Mouse (Mus musculus): ENCODE data around the gene Edaradd.

Gene Edaradd

DNA sequence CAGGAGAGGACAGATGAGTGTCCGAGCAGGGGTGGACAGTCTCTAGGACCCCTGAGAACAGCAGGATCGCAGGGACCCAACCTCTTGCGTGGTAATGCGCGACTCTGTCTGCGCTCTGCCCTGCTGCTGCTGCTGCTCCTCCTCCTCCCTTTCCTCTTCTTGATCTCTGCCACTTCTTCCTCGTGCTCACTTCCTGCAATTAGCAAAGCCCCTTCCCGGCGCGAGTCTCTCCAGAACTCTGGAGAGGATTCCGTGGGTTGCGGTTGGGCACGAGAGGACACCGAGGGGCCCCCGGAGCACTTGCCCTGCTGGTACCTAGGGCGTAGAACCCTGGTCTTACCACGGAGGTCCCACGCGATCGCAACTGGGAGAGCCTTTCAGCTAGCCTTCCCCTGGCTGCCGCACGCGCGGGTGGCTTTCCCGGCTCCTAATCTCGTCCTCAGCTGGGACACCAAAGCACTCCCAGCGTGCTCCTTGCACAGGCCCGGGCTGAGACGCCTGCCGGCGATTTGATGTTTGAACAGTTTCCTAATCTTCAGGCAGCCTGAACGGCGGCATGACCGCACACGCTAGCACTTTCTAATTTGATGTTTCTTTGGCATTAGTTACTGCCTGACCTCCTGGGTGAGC, at the start of gene Edaradd:
TSS of gene Edaradd (minus strand) at position 484 of the 630 bp plus-strand sequence.
- peak; percentile 52 to 69 for DNase-seq (ENCODE audit: low spot score in 2 of 2)

DNA sequence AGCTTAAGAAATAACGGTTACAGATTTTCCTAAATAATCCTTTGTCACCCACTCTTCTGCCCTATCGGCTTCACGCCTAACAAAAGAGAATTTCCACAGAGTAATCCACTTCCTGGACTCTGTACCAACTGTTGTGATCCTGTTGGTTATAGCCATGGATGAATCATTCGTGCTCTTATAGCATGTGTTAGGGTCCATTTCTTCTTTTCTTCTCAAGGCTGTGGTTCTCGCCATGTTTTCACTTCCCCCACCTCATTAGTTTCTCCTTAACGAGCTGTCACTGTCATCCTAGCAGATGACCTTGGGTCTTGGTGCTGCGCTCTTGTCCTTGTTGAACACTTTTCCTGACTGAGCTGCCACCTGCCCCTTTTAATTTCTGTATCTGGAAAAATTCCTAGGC, 49.5 kb upstream of the Edaradd start:
- no peak for DNase-seq (ENCODE audit: low spot score in 2 of 2)

DNA sequence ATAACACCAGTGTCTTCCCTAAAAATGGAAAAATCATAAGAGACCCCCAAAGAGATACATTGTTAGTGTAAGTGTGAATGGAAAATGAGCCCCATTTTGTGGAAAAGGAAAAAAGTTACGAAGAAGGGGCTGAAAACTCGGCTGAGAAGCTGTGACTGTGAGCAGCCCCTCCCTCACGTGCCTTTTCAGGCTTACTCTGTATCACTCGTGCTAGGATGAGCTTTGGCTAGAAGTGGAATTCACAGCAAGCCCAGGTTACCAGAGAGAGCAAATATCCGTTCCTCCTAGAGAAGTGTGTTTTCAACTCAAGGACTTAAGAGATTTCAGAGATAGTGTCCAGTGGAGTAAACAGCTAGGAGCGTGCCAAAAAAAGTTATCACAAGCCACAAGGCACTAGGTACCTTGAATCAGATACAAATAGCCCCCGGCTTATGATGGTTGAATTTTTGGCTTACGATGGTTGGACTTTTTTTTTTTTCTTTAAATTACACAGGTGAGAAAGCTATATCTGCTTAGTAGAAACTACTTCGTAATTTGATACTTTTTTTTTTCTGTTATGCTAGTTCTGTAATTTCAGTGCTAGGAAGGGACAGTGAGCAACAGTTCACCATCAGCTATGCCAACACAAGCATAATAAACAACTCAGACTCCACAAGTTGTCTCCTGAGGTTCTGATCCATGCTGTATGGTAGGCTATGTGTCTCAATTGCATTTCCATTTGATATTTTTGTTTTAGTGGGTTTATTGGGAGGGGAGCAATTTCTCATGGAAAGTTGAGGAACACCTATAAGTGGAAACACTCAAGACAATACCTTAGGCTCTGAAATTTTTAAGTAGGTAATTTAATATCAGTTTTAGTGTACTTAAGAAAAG, 48.6 kb upstream of the Edaradd start:
- no peak for DNase-seq (ENCODE audit: low spot score in 2 of 2)

DNA sequence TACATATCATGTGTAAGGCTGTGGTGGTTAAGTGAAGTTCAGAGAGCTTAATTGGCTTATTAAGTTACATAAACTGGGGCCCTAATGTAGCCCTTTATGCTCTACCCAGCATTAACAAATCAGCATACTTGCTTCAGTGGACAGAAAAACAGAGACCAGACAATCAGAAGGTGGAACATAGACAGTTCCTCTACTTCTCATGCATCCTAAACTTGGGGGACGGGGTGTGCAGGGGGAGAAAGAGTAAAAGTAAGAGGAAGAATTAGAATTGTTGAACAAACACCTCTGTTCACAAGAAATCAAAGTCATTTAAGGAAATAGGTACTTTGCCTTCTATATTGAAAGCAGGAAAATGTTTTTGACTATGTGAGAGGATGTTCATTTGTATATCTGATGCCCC, 47.7 kb upstream of the Edaradd start:
- DNase-seq (ENCODE audit: low spot score in 2 of 2) = no peak

DNA sequence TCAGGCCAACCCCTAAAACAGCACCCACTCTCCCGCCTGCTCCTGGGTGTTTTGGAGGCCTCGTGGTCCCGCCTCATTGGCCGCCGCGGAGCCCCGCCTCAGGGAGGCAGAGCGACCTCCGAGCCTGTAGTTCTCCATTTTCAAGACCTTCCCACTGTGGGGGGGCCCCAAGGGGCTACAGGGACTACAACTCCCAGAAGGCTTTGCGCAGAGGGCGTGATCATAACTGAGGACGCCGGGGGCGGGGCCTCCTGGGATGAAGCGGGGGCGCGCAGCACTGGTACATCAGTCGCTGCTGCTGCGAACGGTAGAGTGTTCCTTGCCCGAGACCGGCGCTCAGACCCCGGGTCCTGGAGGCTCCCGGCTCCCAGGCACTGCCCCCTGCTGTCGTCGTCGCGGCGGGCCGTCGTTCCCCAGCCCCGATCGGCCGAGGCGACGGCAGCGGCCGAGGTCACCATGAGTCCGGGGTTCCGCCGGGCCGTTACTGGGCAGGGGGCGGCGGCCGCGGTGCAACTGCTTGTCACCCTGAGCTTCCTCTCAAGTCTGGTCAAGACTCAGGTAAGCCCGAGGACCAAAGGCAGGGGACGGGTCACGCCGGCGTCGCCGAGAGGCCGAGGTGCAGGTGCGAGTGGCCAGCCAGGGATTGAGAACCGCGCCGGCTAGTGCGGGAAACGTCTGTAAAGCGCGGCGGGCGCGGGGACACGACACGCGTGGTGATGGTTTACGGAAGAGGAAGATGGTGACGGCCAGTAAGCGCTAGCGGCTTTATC, 45.6 kb upstream of the Edaradd start, which contains the start of gene Ero1lb:
TSS of gene Ero1lb (plus strand) at position 254 of the 770 bp plus-strand sequence.
- peak; percentile 98 to 100 for DNase-seq (ENCODE audit: low spot score in 2 of 2)

DNA sequence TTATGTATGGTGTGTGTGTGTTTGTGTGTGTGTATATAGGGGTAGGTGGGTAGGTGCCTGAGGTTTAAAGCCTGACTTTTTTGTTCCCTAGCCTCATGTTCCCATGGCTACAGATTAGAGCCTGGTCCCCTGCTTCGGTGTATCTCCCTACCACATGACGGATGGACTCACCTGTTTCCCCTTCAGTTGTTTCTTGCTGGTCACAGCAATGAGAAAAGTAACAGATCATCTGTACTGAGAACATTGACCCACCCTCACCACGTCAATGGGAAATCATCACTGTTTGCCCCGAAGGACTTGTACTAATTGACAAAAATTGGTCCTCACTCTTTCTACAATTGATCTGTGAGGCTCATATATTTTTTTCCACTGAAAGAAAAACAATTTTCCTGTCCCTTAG, 42.0 kb upstream of the Edaradd start:
- DNase-seq (ENCODE audit: low spot score in 2 of 2) = no peak

DNA sequence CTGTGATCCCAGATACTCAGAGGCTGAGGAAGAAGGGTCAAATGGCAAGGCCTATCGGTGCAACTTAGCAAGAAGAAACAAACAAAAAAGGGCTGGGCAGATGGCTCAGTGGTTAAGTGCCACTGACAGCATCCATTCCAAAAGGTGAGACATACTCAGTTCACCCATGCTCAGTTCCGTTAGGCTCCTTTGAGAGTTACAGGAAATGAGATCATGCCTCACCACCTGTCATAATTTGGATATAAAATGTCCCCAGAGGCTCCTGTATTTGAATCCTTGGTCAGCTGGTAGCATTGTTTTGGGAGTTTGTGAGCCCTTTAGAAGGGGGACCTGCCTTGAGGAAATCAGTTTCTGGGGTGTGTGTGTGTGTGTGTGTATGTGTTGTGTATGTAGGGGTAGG, 41.5 kb upstream of the Edaradd start:
- DNase-seq (ENCODE audit: low spot score in 2 of 2) = no peak

DNA sequence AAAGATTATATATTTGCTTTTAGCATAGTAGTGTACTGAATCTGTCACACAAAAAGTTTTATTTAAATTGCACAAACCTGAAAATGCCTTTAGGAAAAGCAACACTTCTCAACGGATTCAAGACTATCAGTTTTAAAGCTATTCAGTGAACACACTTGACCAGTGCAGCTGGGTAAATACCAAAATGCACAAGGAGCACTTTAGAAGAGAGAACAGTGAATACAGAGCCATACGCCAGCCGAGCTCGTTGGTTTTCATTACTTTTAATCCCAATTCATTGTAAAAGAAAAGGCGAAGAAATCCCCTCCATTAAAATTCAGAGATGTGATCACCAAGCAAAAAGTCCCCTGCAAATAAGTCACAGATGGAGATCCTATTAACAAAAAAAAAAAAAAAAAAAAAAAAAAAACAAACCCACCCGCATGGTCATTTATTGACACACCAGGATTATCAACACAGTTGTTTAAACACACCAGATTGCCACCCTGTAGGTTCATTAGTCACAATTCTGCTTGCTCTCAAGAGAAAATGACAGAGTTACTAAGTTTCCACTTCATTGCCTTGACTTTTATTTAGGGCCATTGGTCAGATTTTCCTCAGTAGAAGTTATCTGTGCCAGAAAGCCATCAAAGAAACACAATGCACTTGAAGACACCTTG, 39.4 kb upstream of the Edaradd start:
- no peak for DNase-seq (ENCODE audit: low spot score in 2 of 2)

DNA sequence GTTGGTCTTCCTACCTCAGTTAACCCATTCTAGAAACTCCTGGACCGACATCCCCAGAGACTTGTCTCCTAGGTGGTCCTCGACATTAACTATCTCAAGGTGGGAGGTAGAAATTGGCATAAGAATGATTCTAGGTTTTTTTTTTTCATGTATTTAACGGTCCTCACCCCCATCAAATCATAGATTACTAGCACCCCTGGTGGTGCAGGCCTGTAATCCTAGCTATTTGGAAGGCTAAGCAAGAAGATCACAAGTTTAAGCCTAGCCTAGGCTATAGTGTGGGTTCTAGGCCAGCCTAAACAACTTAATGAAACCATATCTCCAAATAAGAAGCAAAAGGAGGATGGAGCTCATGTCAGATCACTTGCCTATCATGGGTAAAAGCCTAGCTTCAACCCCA, 38.8 kb upstream of the Edaradd start:
- DNase-seq (ENCODE audit: low spot score in 2 of 2) = no peak

DNA sequence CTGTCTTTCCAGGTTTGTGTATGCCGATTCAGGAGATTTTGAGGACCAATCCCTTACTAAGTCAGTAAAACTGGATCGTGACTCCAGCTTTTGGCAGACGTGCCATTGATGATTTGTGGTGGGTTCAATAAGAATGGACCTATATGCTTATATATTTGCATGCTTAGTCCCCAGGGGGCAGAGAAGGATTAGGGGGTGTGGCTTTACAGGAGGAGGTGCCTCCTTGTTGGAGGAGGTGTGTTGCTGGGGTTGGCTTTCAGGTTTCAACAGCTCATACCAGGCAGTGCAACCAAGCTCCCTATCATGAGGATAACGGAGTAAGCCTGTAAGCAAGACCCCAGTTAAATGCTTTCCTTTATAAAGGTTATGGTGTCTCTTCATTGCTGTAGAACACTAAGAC, 34.0 kb upstream of the Edaradd start:
- DNase-seq (ENCODE audit: low spot score in 2 of 2) = no peak

DNA sequence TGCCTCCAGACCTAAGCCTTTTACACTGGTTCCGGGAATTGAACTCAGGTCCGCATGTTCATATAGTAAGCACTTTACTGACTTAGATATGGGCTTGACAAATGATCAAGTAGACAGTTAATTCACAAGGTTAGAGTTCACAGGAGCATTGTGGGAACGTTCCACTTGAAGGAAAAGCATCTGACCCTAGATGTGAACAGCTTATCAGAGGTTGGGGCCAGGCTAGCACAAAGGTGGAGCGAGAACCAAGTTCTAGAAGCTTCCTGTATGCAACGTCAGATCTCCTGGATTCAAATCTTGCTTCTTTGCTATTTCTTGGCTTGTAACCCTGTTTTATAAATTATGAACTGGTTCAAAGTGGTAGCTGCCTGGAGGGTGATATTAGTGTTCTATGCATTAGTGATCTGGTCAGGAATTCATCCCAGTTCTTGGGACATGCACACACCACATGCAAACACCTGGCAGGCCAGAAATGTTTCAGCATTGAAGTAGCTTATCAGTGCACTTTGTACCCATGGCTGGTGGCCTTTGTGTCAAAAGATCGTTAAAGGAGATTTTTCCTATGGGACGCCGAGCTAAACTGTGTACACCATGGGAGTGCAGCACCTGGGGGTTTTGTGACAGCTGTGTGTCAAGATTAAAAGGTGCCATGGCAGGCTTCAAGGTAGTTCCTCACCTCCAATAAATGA, 23.8 kb upstream of the Edaradd start:
- DNase-seq (ENCODE audit: low spot score in 2 of 2) = no peak

DNA sequence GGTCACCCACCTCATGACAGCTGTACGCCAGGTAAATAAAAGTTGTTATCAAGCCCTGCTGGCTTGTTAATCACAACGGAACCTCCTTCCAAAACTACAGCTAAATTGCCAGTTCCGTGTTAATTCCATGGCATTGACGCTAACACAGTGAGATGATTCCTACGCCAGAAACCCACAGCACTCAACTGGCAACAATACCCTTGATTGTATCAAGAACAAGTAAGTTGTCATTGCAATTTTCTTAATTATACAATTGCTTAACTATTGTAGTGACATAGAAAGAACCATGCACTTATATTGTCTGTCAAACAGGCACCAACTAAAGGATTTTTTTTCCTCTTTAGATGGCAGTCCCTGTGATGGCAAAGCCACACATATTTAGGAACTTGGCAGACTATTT, 23.0 kb upstream of the Edaradd start:
- DNase-seq (ENCODE audit: low spot score in 2 of 2) = no peak

DNA sequence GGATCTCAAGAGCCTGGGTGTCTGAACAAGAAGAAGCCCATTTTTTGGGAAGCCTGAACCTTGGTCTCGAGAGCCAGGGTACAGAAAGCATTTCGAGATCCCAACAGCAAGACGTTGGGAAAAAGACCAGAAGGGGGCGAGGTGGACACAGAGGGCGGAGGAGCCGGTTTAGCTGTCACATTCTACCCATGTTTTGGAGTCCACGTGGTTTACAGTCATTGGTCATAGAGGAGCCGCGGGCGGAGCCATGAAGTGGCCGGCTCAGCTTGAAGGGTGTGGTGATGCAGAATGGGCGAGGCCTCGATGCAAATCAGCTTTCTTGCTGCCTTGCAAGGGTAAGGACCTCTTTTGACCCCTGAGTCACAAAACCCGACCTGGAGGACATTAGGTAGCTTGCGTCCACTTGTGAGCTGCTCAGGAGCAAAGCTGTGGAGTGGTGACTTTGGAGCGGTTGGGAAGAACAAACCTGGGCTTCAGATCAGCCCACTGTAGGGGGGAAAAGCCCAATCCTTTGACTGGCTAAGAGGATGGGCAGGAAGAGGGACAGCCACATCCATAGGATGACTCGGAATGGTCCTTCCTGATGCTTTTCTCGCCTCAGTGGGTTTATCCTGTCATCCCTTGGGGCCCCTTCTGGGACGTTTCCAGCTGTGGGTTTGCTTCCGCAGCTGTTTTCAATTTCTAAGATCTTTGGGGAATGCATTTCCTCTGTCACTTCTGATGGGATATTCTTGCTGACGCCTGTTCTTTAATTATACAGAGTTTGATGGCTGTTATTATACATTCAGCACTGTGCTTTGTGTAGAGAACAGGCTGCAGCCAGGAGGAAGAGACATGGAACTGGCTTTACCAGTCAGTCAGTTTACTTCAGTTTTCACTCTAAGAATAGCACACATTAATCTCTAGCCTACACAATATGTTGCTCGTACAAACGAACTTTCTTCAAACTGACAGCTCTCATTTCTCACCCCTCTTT, 22.1 kb upstream of the Edaradd start:
- peak; percentile 53 to 70 for DNase-seq (ENCODE audit: low spot score in 2 of 2)

DNA sequence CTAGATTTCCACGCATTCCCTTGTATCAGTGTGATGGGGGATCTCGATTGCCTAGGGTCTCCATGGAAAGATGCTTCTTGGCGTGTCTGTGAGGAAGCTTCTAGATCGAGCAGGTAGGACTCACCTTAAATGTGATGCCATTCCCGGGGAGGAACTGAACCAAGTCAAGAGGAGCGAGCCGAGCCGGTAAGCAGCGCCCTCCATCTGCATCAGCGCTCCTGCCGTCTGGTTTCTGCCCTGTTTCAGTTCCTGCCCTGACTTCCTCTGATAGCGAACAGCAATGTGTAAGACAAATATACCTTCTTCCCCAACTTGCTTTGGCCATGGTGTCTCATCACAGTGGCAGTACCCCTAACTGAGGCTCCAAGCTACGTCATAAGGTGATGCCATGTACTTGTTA, 19.9 kb upstream of the Edaradd start:
- DNase-seq (ENCODE audit: low spot score in 2 of 2) = no peak

DNA sequence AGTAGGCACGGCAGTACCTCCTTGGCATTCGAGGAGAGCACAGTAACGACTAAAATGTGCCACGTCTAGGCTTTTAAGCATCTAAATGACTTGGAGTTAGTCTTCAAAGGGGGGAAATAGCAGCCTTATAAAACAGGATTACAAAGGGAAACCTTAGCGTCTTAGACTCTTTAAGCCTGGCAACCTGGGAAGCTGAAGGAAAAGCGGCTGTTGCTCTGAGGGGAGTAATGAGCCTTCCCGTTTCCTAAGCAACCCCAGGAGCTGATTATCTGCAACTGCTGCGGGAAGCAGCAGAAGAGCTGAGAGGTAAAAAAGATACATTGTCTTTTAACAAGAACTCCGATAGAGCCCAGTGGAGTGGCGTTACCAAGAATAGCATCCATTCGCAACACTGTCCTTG, 19.5 kb upstream of the Edaradd start:
- no peak for DNase-seq (ENCODE audit: low spot score in 2 of 2)

DNA sequence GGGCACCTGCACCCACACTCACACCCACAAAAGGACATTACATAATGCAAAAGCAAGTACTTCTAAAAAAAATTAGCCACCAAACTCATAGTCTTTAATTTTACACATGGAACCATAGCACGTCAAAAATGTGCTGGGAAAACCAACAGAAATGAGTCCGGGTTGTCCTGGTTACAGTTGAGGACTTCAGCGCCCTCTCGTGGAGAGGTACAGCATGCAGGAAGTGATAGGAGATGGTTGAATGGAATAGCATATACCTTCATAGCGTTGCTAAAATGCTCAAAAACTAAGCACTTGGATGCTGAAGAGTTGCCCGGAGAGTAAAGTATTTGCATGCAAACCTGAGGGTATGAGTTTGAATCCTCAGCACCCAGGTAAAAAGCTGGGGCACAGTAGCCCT, 17.7 kb upstream of the Edaradd start:
- DNase-seq (ENCODE audit: low spot score in 2 of 2) = peak; percentile 9 to 47

DNA sequence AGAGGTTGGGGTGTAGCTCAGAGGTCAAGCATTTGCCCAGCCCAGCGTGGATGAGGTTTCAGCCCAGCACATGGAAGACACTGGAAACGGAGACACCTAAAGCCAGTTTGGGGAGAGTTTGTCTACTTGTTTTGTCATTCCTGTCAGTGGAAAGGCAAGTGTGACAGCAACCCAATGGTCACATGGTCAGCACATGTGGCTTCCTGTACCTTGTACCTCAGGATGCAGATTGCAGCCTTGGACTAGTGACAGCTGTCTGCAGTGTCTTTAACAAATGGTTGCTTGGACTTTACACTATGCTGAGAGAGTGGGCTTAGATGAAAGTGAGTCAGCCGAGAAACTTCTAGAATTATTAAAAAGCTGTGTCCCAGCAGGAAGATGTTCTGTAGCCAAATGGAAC, 14.4 kb upstream of the Edaradd start:
- DNase-seq (ENCODE audit: low spot score in 2 of 2) = no peak

DNA sequence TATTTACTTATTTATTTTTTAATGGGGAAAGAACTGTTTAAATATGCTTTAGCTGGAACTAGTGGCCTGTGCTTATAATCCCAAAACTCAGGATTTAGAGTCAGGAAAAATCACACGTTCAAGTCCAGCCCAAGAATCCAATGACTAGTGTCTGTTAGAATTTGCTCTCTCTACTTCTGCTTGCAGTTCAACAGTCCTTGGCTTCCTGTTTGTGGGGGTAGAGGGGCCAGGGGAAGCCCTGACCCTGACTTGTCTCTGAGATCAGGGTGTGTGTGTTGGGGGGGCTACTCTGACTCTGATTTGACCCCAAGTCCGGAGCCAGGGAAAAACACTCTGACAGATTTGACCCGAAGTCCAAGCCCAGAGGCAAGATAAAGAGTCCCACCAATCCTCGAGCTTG, 5.4 kb upstream of the Edaradd start:
- no peak for DNase-seq (ENCODE audit: low spot score in 2 of 2)

DNA sequence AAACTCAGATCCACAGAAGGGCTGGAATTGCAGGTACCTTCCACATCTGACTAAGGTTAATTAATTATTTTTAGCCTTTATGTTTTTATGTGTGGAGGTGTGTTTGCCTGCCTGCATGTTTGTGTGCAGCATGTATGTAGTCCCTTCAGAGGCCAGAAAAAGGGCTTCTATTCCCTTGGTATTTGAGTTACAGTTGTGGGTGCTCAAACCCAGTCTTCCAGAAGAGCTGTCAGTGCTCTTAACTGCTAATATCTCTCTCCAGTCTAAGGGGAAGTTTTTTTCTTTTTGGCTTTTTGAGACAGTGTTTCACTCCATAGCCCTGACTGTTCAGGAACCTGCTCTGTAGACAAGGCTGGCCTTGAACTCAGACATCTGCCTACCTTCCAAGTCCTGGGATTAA, 2.1 kb upstream of the Edaradd start:
- DNase-seq (ENCODE audit: low spot score in 2 of 2) = no peak

DNA sequence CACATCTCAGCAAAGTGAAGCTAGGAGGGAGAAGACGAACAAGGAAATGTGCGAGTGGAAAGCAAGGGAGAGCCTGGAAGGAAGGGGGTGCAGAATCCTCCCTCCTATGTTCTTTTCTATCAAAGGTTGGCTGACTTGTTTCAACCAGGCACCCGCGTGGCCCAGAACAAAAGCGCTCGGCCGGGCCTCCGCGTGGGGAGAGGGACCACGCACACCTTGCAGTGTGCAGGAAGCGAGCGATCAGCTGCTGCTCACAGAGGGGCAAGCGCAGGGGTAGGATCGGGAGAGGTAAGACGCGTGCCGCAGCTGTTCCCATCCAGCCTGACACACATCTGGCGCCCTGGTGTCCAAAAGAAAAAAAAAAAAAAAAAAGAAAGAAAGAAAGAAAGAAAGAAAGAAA, 867 bp downstream of the Edaradd start:
- DNase-seq (ENCODE audit: low spot score in 2 of 2) = no peak
